Mouse (Mus musculus) forebrain, embryonic 15.5 days (tissue): ENCODE measurements around the gene Tm4sf19. TPM values are rescaled to one million over a fixed set of nuclear protein-coding genes. Genes with fewer than 3 reads are reported as not detected.

Experiments
- ATAC-seq: fragments of 200-750 bp; cut with Nextera tagmentation; replicated peaks from 2 replicates; pipeline ENCODE4 v1.8.0; 2017; ENCODE audit warnings: mild to moderate bottlenecking, moderate TSS enrichment, moderate library complexity
- H3K27ac ChIP-seq: fragments of 300-500 bp; sonication (generic); replicated peaks from 2 replicates; pipeline ENCODE4 v1.5.1; 2015; ENCODE audit warnings: mild to moderate bottlenecking, inconsistent platforms
- H3K27me3 ChIP-seq: fragments of 300-500 bp; sonication (generic); 2 replicates; pipeline ENCODE4 v1.6.1; 2015; ENCODE audit warnings: inconsistent platforms
- H3K36me3 ChIP-seq: fragments of 300-500 bp; sonication (generic); 2 replicates; pipeline ENCODE4 v1.6.1; 2015; ENCODE audit warnings: mild to moderate bottlenecking, inconsistent platforms
- H3K4me1 ChIP-seq: fragments of 300-500 bp; sonication (generic); 2 replicates; pipeline ENCODE4 v1.6.1; 2015; ENCODE audit warnings: inconsistent platforms
- H3K4me2 ChIP-seq: fragments of 300-500 bp; sonication (generic); replicated peaks from 2 replicates; pipeline ENCODE4 v1.6.1; 2015; ENCODE audit warnings: mild to moderate bottlenecking, inconsistent platforms
- H3K4me3 ChIP-seq: fragments of 300-500 bp; sonication (generic); 2 replicates; pipeline ENCODE4 v1.5.1; 2015; ENCODE audit warnings: mild to moderate bottlenecking, inconsistent platforms
- H3K9ac ChIP-seq: fragments of 300-500 bp; sonication (generic); replicated peaks from 2 replicates; pipeline ENCODE4 v1.6.1; 2015; ENCODE audit warnings: mild to moderate bottlenecking, inconsistent platforms
- H3K9me3 ChIP-seq: fragments of 300-500 bp; sonication (generic); 2 replicates; pipeline ENCODE4 v1.6.1; 2016; ENCODE audit warnings: inconsistent platforms
- WGBS: fragments of 180-500 bp; shearing (Covaris S2); methylation state at CpG from one replicate; pipeline ENCODE4 v1.1.7; 2015; ENCODE audit warnings: mixed read lengths; 5-methylcytosine and 5-hydroxymethylcytosine counted together
- polyA plus RNA-seq: library from polyadenylated mRNA; unstranded; fragments of >200 nt; fragmentation: Nextera tagmentation; extraction: Ambion mirVana; gene quantifications from 2 replicates; pipeline ENCODE4 v1.2.1, GENCODE M21; 2015

The Tm4sf19 gene
- not detected in 2 replicates for polyA plus RNA-seq

DNA sequence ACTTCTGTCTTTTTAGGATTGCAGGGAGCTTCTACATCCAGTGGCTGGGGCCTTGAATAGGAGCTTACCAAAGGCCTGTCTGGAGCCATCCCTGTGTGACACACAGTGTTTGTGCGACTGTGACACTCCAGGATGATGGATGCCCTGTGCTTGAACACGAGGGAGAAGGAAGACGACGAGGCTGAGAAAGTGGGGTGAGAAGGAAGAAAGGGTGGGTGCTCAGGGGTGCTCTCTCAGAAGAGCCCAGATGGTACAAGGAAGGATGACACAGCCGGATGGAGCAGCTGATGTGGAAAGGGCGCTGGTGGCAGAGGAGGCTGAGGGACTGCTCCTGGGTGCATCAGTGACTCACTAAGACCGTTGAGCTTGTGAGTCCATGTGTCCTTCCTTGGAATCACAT lies at the start of gene Tm4sf19:
TSS of gene Tm4sf19 (plus strand) at position 240 of the 400 bp plus-strand sequence.
- H3K4me2 ChIP-seq = no peak within 1 kb of the TSS
- WGBS = 90% methylated on average over 7 of the region's 7 CpGs

DNA sequence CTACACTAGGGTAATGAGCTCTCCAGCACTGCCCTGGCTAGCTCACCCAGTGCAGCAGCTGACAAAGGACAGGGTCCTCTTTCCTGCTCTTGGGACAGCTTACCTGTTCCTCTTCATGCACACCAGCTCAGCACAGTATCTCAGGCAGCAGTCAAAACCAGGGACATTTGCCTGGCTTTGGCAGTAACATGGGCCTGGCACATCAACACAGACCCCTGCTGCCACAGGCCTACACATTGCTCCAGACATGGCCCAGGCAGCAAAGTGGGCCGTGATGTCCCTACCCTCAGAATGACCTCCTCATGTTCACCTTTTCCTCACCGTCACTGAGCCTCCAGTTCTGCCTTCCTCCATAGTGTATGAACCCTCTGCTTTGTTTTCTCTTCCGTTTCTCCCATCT lies 49.5 kb upstream of the Tm4sf19 start:
- peaks cover 23% of the 10 kb centered on the region for H3K36me3 ChIP-seq
- H3K4me3 ChIP-seq = no peak overlapping the region
- H3K9ac ChIP-seq = no peak overlapping the region
- no peak for ATAC-seq
- whole genome bisulfite sequencing = 84% methylated on average over 3 of the region's 3 CpGs
- H3K4me2 ChIP-seq = no peak overlapping the region
- no peak overlapping the region for H3K27ac ChIP-seq
- H3K27me3 ChIP-seq = no peaks in the 10 kb centered on the region
- no peaks in the 10 kb centered on the region for H3K9me3 ChIP-seq
- H3K4me1 ChIP-seq = no peaks in the 10 kb centered on the region

More for the DNA sequence above, at the start of gene Tm4sf19:
- no peak for ATAC-seq
- Histone ChIP-seq H3K4me1 (no peaks in the 10 kb centered on the region), H3K27ac (no peak within 1 kb of the TSS), H3K9ac (no peak within 1 kb of the TSS), H3K36me3 (no peaks in the 10 kb centered on the region), H3K27me3 (no peaks in the 10 kb centered on the region), H3K4me3 (no peak within 1 kb of the TSS), H3K9me3 (no peaks in the 10 kb centered on the region)

DNA sequence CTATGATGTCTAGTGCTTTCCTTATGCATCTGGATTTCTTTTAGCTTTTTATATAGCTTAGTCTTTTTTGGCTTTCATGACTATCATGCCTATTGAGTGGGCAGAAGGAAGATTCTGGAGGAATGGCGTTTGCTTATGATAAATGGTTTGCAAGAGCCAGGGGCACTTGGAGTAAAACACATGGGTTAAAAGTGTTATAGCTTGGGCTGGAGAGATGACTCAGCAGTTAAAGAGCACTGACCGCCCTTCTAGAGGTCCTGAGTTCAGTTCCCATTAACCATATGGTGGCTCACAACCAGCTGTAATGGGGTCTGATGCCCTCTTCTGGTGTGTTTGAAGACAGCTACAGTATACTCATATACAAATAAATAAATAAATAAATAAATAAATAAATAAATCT lies 36.8 kb upstream of the Tm4sf19 start:
- Histone ChIP-seq H3K27ac (no peak overlapping the region), H3K4me1 (no peaks in the 10 kb centered on the region), H3K4me2 (no peak overlapping the region), H3K27me3 (no peaks in the 10 kb centered on the region), H3K9me3 (no peaks in the 10 kb centered on the region), H3K4me3 (no peak overlapping the region), H3K9ac (no peak overlapping the region), H3K36me3 (peaks cover 33% of the 10 kb centered on the region)
- WGBS = 93% methylated on average over 2 of the region's 2 CpGs
- ATAC-seq = no peak

DNA sequence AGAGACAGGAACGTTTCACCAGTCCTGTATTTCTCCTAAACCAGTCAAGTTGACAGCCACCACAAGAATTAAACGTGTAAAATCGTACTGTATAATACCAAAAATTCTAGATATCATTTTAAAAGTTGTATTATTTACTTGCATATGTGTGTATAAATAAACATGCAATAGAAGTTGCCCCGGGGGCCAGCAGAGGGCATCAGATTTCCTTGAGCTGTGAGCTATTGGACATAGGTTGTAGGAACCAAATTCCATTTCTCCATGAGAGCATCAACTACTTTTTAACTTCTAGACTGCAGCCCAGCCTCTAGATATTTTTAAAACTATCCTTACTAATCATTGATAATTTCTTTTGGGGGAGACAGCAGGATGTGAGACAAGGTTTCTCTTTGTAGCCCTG lies 29.0 kb upstream of the Tm4sf19 start:
- Histone ChIP-seq H3K9me3 (no peaks in the 10 kb centered on the region), H3K27ac (no peak overlapping the region), H3K27me3 (no peaks in the 10 kb centered on the region), H3K4me3 (no peak overlapping the region), H3K4me1 (no peaks in the 10 kb centered on the region), H3K36me3 (peaks cover 61% of the 10 kb centered on the region), H3K9ac (no peak overlapping the region), H3K4me2 (no peak overlapping the region)
- WGBS = 88% methylated on average over 4 of the region's 4 CpGs
- ATAC-seq = no peak

DNA sequence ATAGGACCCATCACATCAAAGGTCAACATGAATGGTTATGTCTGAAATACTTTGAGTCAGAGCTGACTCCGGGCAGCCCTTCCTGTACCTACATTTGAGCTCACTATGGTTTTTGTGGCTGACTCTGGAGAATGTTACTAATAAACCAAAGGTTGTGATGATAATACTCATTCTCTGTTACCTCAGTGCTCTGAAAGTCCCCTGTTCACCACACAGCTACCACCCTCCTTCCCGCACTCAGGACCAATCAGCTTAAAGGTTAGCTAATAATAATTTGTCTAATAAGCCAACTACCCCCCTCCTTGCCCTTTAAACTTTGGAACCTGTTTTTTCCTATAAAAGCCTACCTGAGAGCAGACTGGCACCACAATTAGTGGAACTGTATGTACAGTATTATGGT lies 20.7 kb upstream of the Tm4sf19 start:
- Histone ChIP-seq H3K4me3 (no peak overlapping the region), H3K36me3 (peaks cover 82% of the 10 kb centered on the region), H3K4me2 (no peak overlapping the region), H3K9ac (no peak overlapping the region), H3K27me3 (no peaks in the 10 kb centered on the region), H3K9me3 (no peaks in the 10 kb centered on the region), H3K4me1 (no peaks in the 10 kb centered on the region), H3K27ac (no peak overlapping the region)
- no peak for ATAC-seq
- 100% methylated on average over 2 of the region's 2 CpGs for WGBS

DNA sequence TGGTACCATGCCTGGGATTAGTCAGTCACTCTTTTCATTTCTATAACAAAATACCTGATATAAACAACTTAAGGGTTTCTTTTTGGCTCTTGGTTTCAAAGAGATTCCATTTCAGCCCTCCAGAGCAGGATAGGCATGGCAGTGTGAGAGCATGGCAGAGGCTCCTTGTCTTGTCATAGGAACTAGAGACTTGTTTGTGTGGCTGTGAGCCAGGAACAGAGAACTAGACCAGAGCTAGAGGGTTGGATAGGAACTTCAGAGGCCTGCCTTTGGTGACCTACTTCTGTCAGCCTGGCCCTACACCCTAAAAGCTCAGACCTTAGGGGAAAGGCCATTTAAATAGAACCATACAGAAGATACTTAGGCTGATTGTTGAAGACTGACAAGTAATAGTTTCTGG lies 17.4 kb upstream of the Tm4sf19 start:
- peaks cover 79% of the 10 kb centered on the region for H3K36me3 ChIP-seq
- no peak for ATAC-seq
- no peaks in the 10 kb centered on the region for H3K4me1 ChIP-seq
- H3K4me3 ChIP-seq = no peak overlapping the region
- H3K27me3 ChIP-seq = no peaks in the 10 kb centered on the region
- no peak overlapping the region for H3K27ac ChIP-seq
- H3K4me2 ChIP-seq = no peak overlapping the region
- no peak overlapping the region for H3K9ac ChIP-seq
- no peaks in the 10 kb centered on the region for H3K9me3 ChIP-seq

DNA sequence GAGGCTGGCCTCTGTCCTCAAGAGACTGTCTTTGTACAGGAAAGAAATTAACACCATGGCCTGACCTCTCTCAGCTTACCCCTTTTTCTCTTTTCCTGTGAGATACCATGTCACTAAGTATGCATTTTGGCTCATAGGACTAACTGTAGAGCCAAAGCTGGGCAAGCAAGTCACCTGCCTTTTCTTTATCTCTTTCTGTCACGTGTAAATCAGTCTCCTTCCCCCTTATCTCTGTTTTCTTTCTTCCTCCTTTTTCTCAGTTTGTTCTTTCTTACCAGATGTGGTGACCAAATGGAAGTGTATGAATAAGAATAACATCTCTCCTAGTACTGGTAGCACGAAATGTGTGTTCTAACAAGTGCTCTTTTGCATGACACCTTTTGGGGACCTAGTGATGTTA lies 15.4 kb upstream of the Tm4sf19 start:
- H3K36me3 ChIP-seq = peaks cover 67% of the 10 kb centered on the region
- no peaks in the 10 kb centered on the region for H3K27me3 ChIP-seq
- H3K27ac ChIP-seq = no peak overlapping the region
- no peak for ATAC-seq
- no peak overlapping the region for H3K9ac ChIP-seq
- no peak overlapping the region for H3K4me3 ChIP-seq
- H3K4me2 ChIP-seq = no peak overlapping the region
- no peaks in the 10 kb centered on the region for H3K4me1 ChIP-seq
- no peaks in the 10 kb centered on the region for H3K9me3 ChIP-seq
- 88% methylated on average over 2 of the region's 2 CpGs for WGBS

DNA sequence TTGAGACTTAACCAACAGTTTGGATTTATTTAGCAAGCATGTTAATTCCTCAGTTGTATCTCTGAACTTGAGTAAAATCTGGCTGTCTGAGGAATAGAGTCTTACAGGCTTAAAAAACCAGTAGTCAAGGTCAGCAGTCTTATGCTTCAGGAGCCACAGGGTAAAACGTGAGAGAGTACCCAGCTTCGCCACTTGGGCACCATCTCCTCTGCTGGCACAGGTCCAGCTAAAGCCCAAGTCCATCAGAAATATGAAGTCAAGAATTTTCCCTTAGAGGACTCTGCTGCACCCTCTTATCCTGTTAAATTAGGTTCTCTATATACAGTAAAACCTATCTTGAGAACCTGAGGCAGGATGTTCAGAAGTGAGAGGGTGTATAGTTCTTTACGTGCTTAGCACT lies 13.5 kb upstream of the Tm4sf19 start:
- Histone ChIP-seq H3K27ac (no peak overlapping the region), H3K4me2 (no peak overlapping the region), H3K4me1 (no peaks in the 10 kb centered on the region), H3K9ac (no peak overlapping the region), H3K9me3 (no peaks in the 10 kb centered on the region), H3K36me3 (peaks cover 65% of the 10 kb centered on the region), H3K27me3 (no peaks in the 10 kb centered on the region), H3K4me3 (no peak overlapping the region)
- WGBS = 90% methylated on average over 3 of the region's 3 CpGs
- no peak for ATAC-seq

DNA sequence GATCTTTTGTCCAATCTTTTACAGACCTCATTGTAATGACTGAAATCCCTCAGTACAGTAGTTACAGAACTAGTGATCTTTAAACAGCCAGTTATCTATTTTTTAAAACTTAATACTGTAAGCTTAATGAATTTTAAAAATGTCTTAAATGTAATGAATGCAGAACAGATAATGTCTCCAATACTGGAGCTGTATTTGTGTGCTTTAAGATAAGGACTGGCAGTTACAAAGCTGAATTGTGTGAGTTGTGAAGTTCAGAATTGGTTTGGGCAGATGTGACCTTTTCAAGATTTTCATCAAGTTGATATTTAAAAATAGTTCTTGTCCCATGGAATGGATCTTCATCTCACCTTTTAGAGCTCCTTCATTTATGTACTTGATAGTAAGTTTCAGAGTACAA lies 11.3 kb upstream of the Tm4sf19 start:
- H3K4me3 ChIP-seq = no peak overlapping the region
- H3K4me1 ChIP-seq = no peaks in the 10 kb centered on the region
- H3K9me3 ChIP-seq = no peaks in the 10 kb centered on the region
- no peak for ATAC-seq
- no peak overlapping the region for H3K9ac ChIP-seq
- peaks cover 54% of the 10 kb centered on the region for H3K36me3 ChIP-seq
- H3K4me2 ChIP-seq = no peak overlapping the region
- H3K27ac ChIP-seq = no peak overlapping the region
- no peaks in the 10 kb centered on the region for H3K27me3 ChIP-seq

DNA sequence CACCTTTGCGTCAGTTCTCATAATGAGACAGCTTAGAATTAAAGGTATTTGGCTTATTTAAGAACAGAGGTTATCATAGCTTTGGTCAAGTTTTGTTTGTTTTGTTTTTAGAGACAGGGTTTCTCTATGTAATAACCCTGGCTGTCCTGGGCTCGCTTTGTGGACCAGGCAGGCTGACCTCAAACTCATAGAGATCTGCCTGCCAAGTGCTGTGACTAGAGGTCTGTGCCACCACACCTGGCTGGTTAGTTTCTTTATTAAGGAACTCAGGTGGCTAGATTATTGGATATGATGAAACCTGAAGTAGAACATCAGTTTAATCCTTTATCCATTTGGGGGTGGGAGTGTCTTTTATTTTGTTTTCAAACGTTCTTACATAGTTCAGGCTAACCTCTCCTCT lies 10.5 kb upstream of the Tm4sf19 start:
- H3K27ac ChIP-seq = no peak overlapping the region
- no peaks in the 10 kb centered on the region for H3K9me3 ChIP-seq
- no peak for ATAC-seq
- WGBS = 91% methylated on average over 3 of the region's 3 CpGs
- H3K4me3 ChIP-seq = no peak overlapping the region
- H3K27me3 ChIP-seq = no peaks in the 10 kb centered on the region
- peaks cover 51% of the 10 kb centered on the region for H3K36me3 ChIP-seq
- H3K4me1 ChIP-seq = no peaks in the 10 kb centered on the region
- no peak overlapping the region for H3K9ac ChIP-seq
- H3K4me2 ChIP-seq = no peak overlapping the region

DNA sequence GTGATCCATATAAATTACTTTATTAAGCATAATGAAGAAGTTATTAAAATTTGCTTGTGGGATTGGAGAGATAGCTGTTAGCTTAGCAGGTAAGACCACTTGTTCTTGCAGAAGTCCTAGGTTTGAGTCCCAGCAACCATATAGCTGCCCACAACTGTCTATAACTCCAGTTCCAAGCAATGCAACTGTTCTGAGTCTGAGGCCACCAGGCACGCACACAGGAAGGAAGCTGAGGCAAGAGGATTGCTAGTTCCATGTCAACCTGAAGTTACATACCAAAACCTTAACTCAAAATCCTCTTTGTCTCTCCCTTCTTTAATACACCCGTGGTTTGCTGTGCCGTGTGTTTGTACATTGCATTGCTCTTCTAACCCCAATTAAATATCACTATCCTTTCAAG lies 9.4 kb upstream of the Tm4sf19 start:
- H3K4me3 ChIP-seq = no peak overlapping the region
- H3K4me2 ChIP-seq = no peak overlapping the region
- no peak overlapping the region for H3K9ac ChIP-seq
- 96% methylated on average over 3 of the region's 3 CpGs for WGBS
- no peak overlapping the region for H3K27ac ChIP-seq
- H3K9me3 ChIP-seq = no peaks in the 10 kb centered on the region
- ATAC-seq = no peak
- no peaks in the 10 kb centered on the region for H3K4me1 ChIP-seq
- no peaks in the 10 kb centered on the region for H3K27me3 ChIP-seq
- peaks cover 41% of the 10 kb centered on the region for H3K36me3 ChIP-seq

DNA sequence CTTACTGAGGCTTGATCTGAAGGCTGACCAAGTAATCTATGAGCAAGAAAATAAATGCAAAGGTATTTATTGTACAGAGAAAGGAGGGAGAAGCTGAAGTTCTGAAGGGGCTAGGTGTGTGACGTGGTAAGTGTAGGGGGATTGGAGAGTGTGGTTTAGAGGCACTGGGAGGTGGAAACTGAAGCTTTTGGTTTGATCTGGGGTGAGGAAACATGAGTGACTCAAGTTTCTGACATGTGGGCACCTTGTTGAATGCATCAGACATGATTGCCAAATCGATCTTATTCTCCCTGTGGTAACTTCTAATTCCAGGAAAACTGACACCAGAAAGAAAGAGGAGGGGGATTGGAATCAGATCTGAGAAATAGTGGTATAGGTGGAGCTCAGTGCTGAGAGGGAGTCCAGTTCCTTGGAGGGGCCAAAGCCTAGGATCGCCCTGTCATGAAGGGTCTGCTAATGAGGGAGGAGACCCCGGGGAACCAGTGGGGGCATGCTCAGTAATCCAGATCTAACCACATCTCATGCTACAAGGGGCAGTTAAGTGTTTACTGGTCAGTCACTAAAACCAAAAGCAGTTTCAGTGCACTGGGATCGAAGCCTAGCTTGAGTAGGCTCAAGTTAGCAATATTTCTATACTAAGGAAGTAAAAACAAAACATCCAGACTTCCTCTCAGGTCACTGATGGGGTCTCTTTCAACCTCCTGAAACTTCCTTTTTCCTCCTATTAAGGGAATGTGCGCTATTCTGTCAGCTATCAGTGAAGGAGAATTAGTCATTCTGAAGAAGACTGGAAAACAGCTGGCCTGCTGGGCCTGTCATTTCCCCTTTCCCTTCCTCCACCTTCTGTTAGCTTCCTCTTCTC lies 4.4 kb upstream of the Tm4sf19 start:
- no peak overlapping the region for H3K27ac ChIP-seq
- ATAC-seq = no peak
- no peaks in the 10 kb centered on the region for H3K27me3 ChIP-seq
- no peak overlapping the region for H3K4me2 ChIP-seq
- H3K36me3 ChIP-seq = peaks cover 15% of the 10 kb centered on the region
- H3K9me3 ChIP-seq = no peaks in the 10 kb centered on the region
- no peak overlapping the region for H3K4me3 ChIP-seq
- no peaks in the 10 kb centered on the region for H3K4me1 ChIP-seq
- no peak overlapping the region for H3K9ac ChIP-seq
- WGBS = 77% methylated on average over 6 of the region's 6 CpGs

DNA sequence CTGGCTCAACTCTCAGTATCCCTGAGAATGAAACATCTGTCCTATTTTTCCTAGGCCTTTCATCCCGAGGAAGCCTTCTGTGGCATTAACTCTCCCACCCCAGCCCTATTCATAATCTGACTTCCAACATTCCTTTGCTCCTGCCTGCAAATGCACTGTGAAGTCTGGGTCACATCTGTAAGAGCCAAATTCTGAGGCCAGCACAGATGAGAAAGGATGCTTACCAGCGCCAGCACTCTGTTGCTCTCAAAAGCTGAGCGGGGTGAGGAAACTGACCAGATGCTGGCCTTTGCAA lies 3.8 kb upstream of the Tm4sf19 start:
- H3K36me3 ChIP-seq = peaks cover 9% of the 10 kb centered on the region
- ATAC-seq = no peak
- H3K4me1 ChIP-seq = no peaks in the 10 kb centered on the region
- H3K27ac ChIP-seq = no peak overlapping the region
- 66% methylated on average over 3 of the region's 3 CpGs for WGBS
- no peak overlapping the region for H3K4me3 ChIP-seq
- no peaks in the 10 kb centered on the region for H3K27me3 ChIP-seq
- H3K9me3 ChIP-seq = no peaks in the 10 kb centered on the region
- no peak overlapping the region for H3K9ac ChIP-seq
- H3K4me2 ChIP-seq = no peak overlapping the region
